Mouse (Mus musculus) liver, adult 2 months (tissue): ENCODE measurements at regions not wholly inside any gene's neighbourhood (a gene's known extent, or its start where the extent isn't known, plus 50 kb on each side); places are given as distances from the start of the nearest gene placed in this dataset.

Experiments used
- CTCF ChIP-seq: fragments of 200-500 bp; IDR thresholded peaks from 2 replicates; pipeline ENCODE4 v1.5.1; 2011; ENCODE audit warnings: low read depth, low read length, control low read depth
- POLR2A ChIP-seq: fragments of 200-500 bp; IDR thresholded peaks from 2 replicates; pipeline ENCODE4 v1.6.1; 2011; ENCODE audit warnings: low read length, control low read depth; ENCODE audit not compliant: insufficient read depth; ENCODE audit errors: extremely low read depth

GRCm38 (mm10) chr6:81441396-81441795, 482.1 kb upstream of the Gcfc2 start:
- TF ChIP-seq CTCF (no peak), POLR2A (no peak)
